Mouse (Mus musculus) layer of hippocampus, adult 11-12 months (tissue): ENCODE measurements at regions not wholly inside any gene's neighbourhood (a gene's known extent, or its start where the extent isn't known, plus 50 kb on each side); places are given as distances from the start of the nearest gene placed in this dataset.

Source experiments
- DNase-seq: peaks from one replicate; pipeline ENCODE4 v3.0.0; 2022; ENCODE audit warnings: low spot score

DNA sequence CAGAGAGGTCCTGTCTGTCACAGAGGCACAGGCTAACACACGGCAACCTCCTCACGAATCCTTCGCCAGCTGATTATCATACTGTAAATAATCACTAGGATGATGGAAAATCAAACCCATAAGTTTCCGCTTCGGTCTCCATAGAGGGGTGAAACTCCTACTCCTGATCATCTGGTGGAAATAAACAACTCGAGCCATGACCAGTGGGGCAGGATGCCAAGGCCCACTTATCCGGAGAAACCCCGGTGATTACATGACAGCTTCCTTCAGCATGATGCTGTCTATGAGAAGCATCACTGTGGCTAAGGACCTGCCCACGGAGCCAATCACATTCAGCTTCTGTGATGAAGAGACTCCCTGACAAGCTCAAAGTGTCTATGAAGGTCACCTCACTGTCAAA is 84.7 kb upstream of the Nfe2l3 start:
- DNase-seq, result no peak

GRCm38 (mm10) chr6:51349771-51350170 is 82.7 kb upstream of the Nfe2l3 start:
- no peak for DNase-seq

DNA sequence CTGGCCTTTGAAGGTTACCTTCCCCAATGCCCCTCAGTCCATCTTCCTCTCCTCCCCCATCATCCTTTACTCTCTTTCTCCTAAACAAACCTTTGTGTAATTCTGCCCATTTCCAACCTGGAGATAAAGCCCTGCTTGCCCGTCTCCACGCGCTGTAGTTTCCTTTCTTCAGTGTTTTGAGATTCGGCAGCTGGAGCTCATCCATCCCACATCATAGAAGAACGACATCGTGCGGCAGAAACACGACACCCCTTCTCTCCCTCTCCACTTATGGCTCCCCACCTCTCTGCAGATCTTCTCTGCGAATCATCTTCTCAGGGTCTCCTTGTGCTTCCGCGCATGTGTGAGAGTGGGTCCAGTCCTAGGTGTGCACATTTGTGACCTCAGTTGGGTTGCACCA is 77.4 kb upstream of the Nfe2l3 start:
- DNase-seq, result no peak

GRCm38 (mm10) chr6:51361611-51362180 is 70.8 kb upstream of the Nfe2l3 start:
- DNase-seq, result no peak

DNA sequence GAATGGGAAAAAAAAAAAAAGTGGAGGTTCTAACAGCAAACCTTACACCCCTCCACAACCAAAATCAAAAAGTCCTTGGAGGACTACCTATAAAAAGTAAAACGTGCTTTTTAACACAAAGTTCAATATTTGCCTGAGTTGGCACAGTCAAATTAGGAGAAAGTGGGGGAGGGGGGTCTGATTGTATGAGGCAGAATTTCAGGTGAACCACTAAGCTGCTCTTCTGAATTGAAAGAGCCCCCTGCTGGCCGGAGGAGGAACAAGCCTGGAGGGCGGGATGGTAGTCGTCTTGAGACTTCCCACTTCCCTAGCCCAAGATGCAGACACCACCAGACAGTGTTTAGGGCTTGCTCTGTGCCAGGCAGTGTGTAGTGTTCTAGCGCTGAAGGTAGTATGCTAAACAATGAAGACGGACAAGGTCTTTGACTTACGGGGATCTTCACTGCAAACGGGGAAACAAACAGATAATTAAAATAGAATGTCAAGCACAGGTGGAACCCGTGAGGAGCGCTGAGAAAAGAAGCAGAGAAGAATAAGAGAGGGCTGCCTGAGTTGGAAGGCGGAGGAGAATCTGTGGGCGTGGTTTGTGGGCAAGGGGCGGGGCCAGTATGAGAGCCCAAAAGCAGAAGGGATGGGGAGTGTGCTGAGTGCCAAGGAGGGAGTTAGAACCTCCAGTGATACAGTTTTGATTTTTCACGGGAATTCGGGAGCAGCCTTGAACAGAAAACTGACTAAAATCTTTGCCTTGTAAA is 69.8 kb upstream of the Nfe2l3 start:
- DNase-seq, result peak; percentile 80

GRCm38 (mm10) chr6:51364776-51365175 is 67.7 kb upstream of the Nfe2l3 start:
- DNase-seq, result no peak

GRCm38 (mm10) chr6:51369771-51370170 is 62.7 kb upstream of the Nfe2l3 start:
- DNase-seq, result no peak

- no peak for DNase-seq
Observed at GRCm38 (mm10) chr6:51372357-51372756, 60.1 kb upstream of the Nfe2l3 start.

GRCm38 (mm10) chr6:51378436-51378835 is 54.0 kb upstream of the Nfe2l3 start:
- DNase-seq, result no peak

DNA sequence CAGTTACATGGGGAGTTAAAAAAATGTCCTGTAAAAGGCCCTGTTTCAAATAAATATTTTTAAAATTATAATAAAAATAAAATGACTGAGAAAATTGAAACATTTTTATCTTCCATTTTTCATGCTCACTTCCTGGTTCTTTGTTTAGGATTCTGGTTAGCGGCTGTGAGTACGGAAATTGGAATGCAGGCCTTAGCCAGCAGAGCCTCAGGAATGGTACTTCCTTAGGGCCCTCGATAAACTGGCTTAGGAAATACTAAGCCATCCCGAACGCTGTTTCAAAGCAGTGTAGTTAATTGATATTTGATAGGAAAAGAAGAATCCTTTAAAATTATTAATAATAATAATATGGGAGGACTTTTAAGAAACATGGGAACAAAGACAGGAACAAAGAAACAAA is 53.4 kb upstream of the Nfe2l3 start:
- no peak for DNase-seq

GRCm38 (mm10) chr6:51379560-51380274 is 52.8 kb upstream of the Nfe2l3 start:
- DNase-seq, result peak; percentile 49

GRCm38 (mm10) chr6:51380275-51380575 is 52.2 kb upstream of the Nfe2l3 start:
- DNase-seq, result no peak

- no peak for DNase-seq
Observed at GRCm38 (mm10) chr6:51381465-51381864, 51.0 kb upstream of the Nfe2l3 start.
